Mouse (Mus musculus): ENCODE measurements around the gene Adarb1. TPM values are rescaled to one million over a fixed set of nuclear protein-coding genes. Genes with fewer than 3 reads are reported as not detected.

Gene Adarb1
- polyA plus RNA-seq, 1 experiment, result 4.5 TPM

DNA sequence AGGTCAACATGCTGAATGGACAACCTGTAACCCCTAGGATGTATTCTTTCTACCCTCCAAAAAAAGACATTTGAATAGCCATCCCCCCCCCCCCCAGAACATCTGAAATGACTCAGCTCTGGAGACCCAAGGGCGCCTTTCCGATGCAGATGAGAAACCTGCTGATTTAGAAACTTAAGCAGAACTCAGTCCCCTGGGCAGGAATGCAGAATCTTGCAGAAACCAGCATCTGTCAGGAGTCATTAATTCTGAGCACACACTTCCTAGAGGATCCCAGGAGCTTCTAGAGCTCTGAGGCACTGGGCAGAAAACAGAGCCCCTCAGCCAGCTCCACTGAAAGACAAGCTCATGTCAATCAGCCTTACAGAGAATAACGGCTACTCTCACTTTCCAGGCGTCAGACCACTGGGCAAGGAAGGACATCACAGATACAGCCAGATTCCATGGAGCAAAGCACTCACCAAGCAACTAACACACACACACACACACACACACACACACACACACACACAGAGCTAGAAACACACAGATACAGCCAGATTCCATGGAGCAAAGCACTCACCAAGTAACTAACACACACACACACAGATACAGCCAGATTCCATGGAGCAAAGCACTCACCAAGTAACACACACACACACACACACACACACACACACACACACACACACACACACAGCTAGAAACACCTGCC is 113.1 kb downstream of the Adarb1 start:
- TF ChIP-seq TCF3 (IDR thresholded peaks at IDR 0.05; ENCODE audit: insufficient read length, low read depth) (no peak), POLR2A (IDR thresholded peaks at IDR 0.05; ENCODE audit: insufficient read length, low read depth) (no peak), USF1 (IDR thresholded peaks at IDR 0.05; ENCODE audit: low read depth) (no peak), REST (IDR thresholded peaks at IDR 0.05; ENCODE audit: insufficient read depth, insufficient read length) (no peak), TCF12 (IDR thresholded peaks at IDR 0.05; ENCODE audit: insufficient read depth, poor library complexity, severe bottlenecking) (no peak), CEBPB (IDR thresholded peaks at IDR 0.05; ENCODE audit: insufficient read depth, poor library complexity, severe bottlenecking) (no peak), MYOG (IDR thresholded peaks at IDR 0.05; ENCODE audit: control insufficient read depth in 1 of 3, insufficient read depth in 1 of 3, insufficient read length in 2 of 3, low read depth in 2 of 3) (no peak), SRF (IDR thresholded peaks at IDR 0.05; ENCODE audit: control insufficient read depth, insufficient read length, low read depth) (no peak), E2F4 (IDR thresholded peaks at IDR 0.05; ENCODE audit: insufficient read depth) (no peak), MYOD1 (IDR thresholded peaks at IDR 0.05; ENCODE audit: control insufficient read depth in 1 of 3, insufficient read length in 2 of 3, low read depth in 2 of 3) (no peak), POLR2AphosphoS2 (IDR thresholded peaks at IDR 0.05; ENCODE audit: insufficient read length, low read depth) (no peak), MAX (IDR thresholded peaks at IDR 0.05; ENCODE audit: low read depth) (no peak)
- Histone ChIP-seq H3K4me3 (no peak overlapping the region), H3K27me3 (ENCODE audit: control insufficient read depth, insufficient read depth, insufficient read length) (no peaks in the 10 kb centered on the region), H3K79me2 (ENCODE audit: control insufficient read depth, insufficient read depth) (no peaks in the 10 kb centered on the region), H3ac (ENCODE audit: control insufficient read depth, insufficient read length) (no peak overlapping the region), H3K4me2 (ENCODE audit: low read depth) (no peak overlapping the region), H3K36me3 (ENCODE audit: control insufficient read depth, insufficient read depth) (no peaks in the 10 kb centered on the region)

GRCm38 (mm10) chr10:77304362-77304761 is 113.7 kb downstream of the Adarb1 start:
- Histone ChIP-seq H3K4me2 (ENCODE audit: low read depth) (no peak overlapping the region), H3K36me3 (ENCODE audit: control insufficient read depth, insufficient read depth) (no peaks in the 10 kb centered on the region), H3K27me3 (ENCODE audit: control insufficient read depth, insufficient read depth, insufficient read length) (no peaks in the 10 kb centered on the region), H3K79me2 (ENCODE audit: control insufficient read depth, insufficient read depth) (no peaks in the 10 kb centered on the region), H3K4me3 (no peak overlapping the region), H3ac (ENCODE audit: control insufficient read depth, insufficient read length) (no peak overlapping the region)
- TF ChIP-seq POLR2A (IDR thresholded peaks at IDR 0.05; ENCODE audit: insufficient read length, low read depth) (no peak), SRF (IDR thresholded peaks at IDR 0.05; ENCODE audit: control insufficient read depth, insufficient read length, low read depth) (no peak), MAX (IDR thresholded peaks at IDR 0.05; ENCODE audit: low read depth) (no peak), MYOD1 (IDR thresholded peaks at IDR 0.05; ENCODE audit: control insufficient read depth in 1 of 3, insufficient read length in 2 of 3, low read depth in 2 of 3) (no peak), E2F4 (IDR thresholded peaks at IDR 0.05; ENCODE audit: insufficient read depth) (no peak), CEBPB (IDR thresholded peaks at IDR 0.05; ENCODE audit: insufficient read depth, poor library complexity, severe bottlenecking) (no peak), USF1 (IDR thresholded peaks at IDR 0.05; ENCODE audit: low read depth) (no peak), REST (IDR thresholded peaks at IDR 0.05; ENCODE audit: insufficient read depth, insufficient read length) (no peak), MYOG (IDR thresholded peaks at IDR 0.05; ENCODE audit: control insufficient read depth in 1 of 3, insufficient read depth in 1 of 3, insufficient read length in 2 of 3, low read depth in 2 of 3) (no peak), TCF12 (IDR thresholded peaks at IDR 0.05; ENCODE audit: insufficient read depth, poor library complexity, severe bottlenecking) (no peak), POLR2AphosphoS2 (IDR thresholded peaks at IDR 0.05; ENCODE audit: insufficient read length, low read depth) (no peak)

GRCm38 (mm10) chr10:77300934-77301297 is 117.2 kb downstream of the Adarb1 start:
- Histone ChIP-seq H3K36me3 (ENCODE audit: control insufficient read depth, insufficient read depth) (no peaks in the 10 kb centered on the region), H3K4me3 (no peak overlapping the region), H3ac (ENCODE audit: control insufficient read depth, insufficient read length) (no peak overlapping the region), H3K4me2 (ENCODE audit: low read depth) (no peak overlapping the region), H3K27me3 (ENCODE audit: control insufficient read depth, insufficient read depth, insufficient read length) (no peaks in the 10 kb centered on the region), H3K79me2 (ENCODE audit: control insufficient read depth, insufficient read depth) (no peaks in the 10 kb centered on the region)
- TF ChIP-seq POLR2A (IDR thresholded peaks at IDR 0.05; ENCODE audit: insufficient read length, low read depth) (no peak), REST (IDR thresholded peaks at IDR 0.05; ENCODE audit: insufficient read depth, insufficient read length) (no peak), CEBPB (IDR thresholded peaks at IDR 0.05; ENCODE audit: insufficient read depth, poor library complexity, severe bottlenecking) (no peak), E2F4 (IDR thresholded peaks at IDR 0.05; ENCODE audit: insufficient read depth) (no peak), MAX (IDR thresholded peaks at IDR 0.05; ENCODE audit: low read depth) (no peak), TCF12 (IDR thresholded peaks at IDR 0.05; ENCODE audit: insufficient read depth, poor library complexity, severe bottlenecking) (no peak), MYOD1 (IDR thresholded peaks at IDR 0.05; ENCODE audit: control insufficient read depth in 1 of 3, insufficient read length in 2 of 3, low read depth in 2 of 3) (no peak), TCF3 (IDR thresholded peaks at IDR 0.05; ENCODE audit: insufficient read length, low read depth) (no peak), POLR2AphosphoS2 (IDR thresholded peaks at IDR 0.05; ENCODE audit: insufficient read length, low read depth) (no peak), MYOG (IDR thresholded peaks at IDR 0.05; ENCODE audit: control insufficient read depth in 1 of 3, insufficient read depth in 1 of 3, insufficient read length in 2 of 3, low read depth in 2 of 3) (no peak), USF1 (IDR thresholded peaks at IDR 0.05; ENCODE audit: low read depth) (no peak), SRF (IDR thresholded peaks at IDR 0.05; ENCODE audit: control insufficient read depth, insufficient read length, low read depth) (no peak)

- Histone ChIP-seq H3K4me3 (no peak overlapping the region), H3K4me2 (ENCODE audit: low read depth) (no peak overlapping the region), H3K27me3 (ENCODE audit: control insufficient read depth, insufficient read depth, insufficient read length) (no peaks in the 10 kb centered on the region), H3K79me2 (ENCODE audit: control insufficient read depth, insufficient read depth) (no peaks in the 10 kb centered on the region), H3K36me3 (ENCODE audit: control insufficient read depth, insufficient read depth) (no peaks in the 10 kb centered on the region), H3ac (ENCODE audit: control insufficient read depth, insufficient read length) (no peak overlapping the region)
- no peak for TF ChIP-seq TCF3 (IDR thresholded peaks at IDR 0.05; ENCODE audit: insufficient read length, low read depth)
- TF ChIP-seq USF1 (IDR thresholded peaks at IDR 0.05; ENCODE audit: low read depth), result no peak
- TF ChIP-seq SRF (IDR thresholded peaks at IDR 0.05; ENCODE audit: control insufficient read depth, insufficient read length, low read depth), result no peak
- TF ChIP-seq POLR2AphosphoS2 (IDR thresholded peaks at IDR 0.05; ENCODE audit: insufficient read length, low read depth), result no peak
- no peak for TF ChIP-seq POLR2A (IDR thresholded peaks at IDR 0.05; ENCODE audit: insufficient read length, low read depth)
- no peak for TF ChIP-seq MAX (IDR thresholded peaks at IDR 0.05; ENCODE audit: low read depth)
- TF ChIP-seq MYOD1 (IDR thresholded peaks at IDR 0.05; ENCODE audit: control insufficient read depth in 1 of 3, insufficient read length in 2 of 3, low read depth in 2 of 3), result no peak
- no peak for TF ChIP-seq REST (IDR thresholded peaks at IDR 0.05; ENCODE audit: insufficient read depth, insufficient read length)
- no peak for TF ChIP-seq E2F4 (IDR thresholded peaks at IDR 0.05; ENCODE audit: insufficient read depth)
- no peak for TF ChIP-seq CEBPB (IDR thresholded peaks at IDR 0.05; ENCODE audit: insufficient read depth, poor library complexity, severe bottlenecking)
- no peak for TF ChIP-seq MYOG (IDR thresholded peaks at IDR 0.05; ENCODE audit: control insufficient read depth in 1 of 3, insufficient read depth in 1 of 3, insufficient read length in 2 of 3, low read depth in 2 of 3)
- no peak for TF ChIP-seq TCF12 (IDR thresholded peaks at IDR 0.05; ENCODE audit: insufficient read depth, poor library complexity, severe bottlenecking)
These were observed 117.7 kb downstream of the Adarb1 start for GRCm38 (mm10) chr10:77300237-77300933.

Data from myocyte (in vitro differentiated cells).